Mouse (Mus musculus) hindbrain, postnatal 0 days (tissue): ENCODE measurements around the gene Pak4. TPM values are rescaled to one million over a fixed set of nuclear protein-coding genes. Genes with fewer than 3 reads are reported as not detected.
A peak's percentile ranks its signal among the peaks of the same experiment; 100 is the strongest.

Experiments
- ATAC-seq: fragments of 200-750 bp; cut with Nextera tagmentation; 2 replicates; pipeline ENCODE4 v1.8.0; 2017; ENCODE audit warnings: mild to moderate bottlenecking, moderate TSS enrichment, moderate library complexity
- DNase-seq: peaks from one replicate; pipeline ENCODE4 v3.0.0-alpha.2; 2015; ENCODE audit warnings: low spot score
- H3K27ac ChIP-seq: fragments of 300-500 bp; sonication (generic); 2 replicates; pipeline ENCODE4 v1.5.1; 2014; ENCODE audit warnings: mild to moderate bottlenecking
- H3K27me3 ChIP-seq: fragments of 300-500 bp; sonication (generic); 2 replicates; pipeline ENCODE4 v1.6.1; 2014; ENCODE audit warnings: low read length, mixed read lengths; ENCODE audit not compliant: insufficient read depth
- H3K36me3 ChIP-seq: fragments of 300-500 bp; sonication (generic); 2 replicates; pipeline ENCODE4 v1.6.1; 2014; ENCODE audit warnings: low read length, mixed read lengths; ENCODE audit not compliant: insufficient read depth
- H3K4me1 ChIP-seq: fragments of 300-500 bp; sonication (generic); 2 replicates; pipeline ENCODE4 v1.6.1; 2014; ENCODE audit warnings: antibody characterized with exemption, low read length, mixed read lengths; ENCODE audit not compliant: insufficient read depth
- H3K4me2 ChIP-seq: fragments of 300-500 bp; sonication (generic); 2 replicates; pipeline ENCODE4 v1.6.1; 2014; ENCODE audit warnings: low read depth, mild to moderate bottlenecking, low read length, moderate library complexity, mixed read lengths
- H3K4me3 ChIP-seq: fragments of 300-500 bp; sonication (generic); 2 replicates; pipeline ENCODE4 v1.5.1; 2014; ENCODE audit warnings: low read length
- H3K9ac ChIP-seq: fragments of 300-500 bp; sonication (generic); replicated peaks from 2 replicates; pipeline ENCODE4 v1.6.1; 2014; ENCODE audit warnings: mild to moderate bottlenecking, low read length, moderate library complexity, mixed read lengths
- H3K9me3 ChIP-seq: fragments of 300-500 bp; sonication (generic); 2 replicates; pipeline ENCODE4 v1.6.1; 2016; ENCODE audit warnings: low read length, mixed read lengths
- CTCF ChIP-seq: IDR thresholded peaks from 2 replicates; pipeline ENCODE4 v1.5.1; 2016; ENCODE audit warnings: antibody characterized with exemption, control low read depth, low read depth
- WGBS: fragments of 180-500 bp; shearing (Covaris S2); extraction: QIAGEN DNeasy Blood & Tissue Kit; methylation state at CpG from one replicate; pipeline ENCODE4 v1.1.7; 2014; 5-methylcytosine and 5-hydroxymethylcytosine counted together
- polyA plus RNA-seq: library from polyadenylated mRNA; unstranded; fragments of >200 nt; fragmentation: Nextera tagmentation; extraction: Ambion mirVana; gene quantifications from 2 replicates; pipeline ENCODE4 v1.2.1, GENCODE M21; 2015
- total RNA-seq: library from RNA; depleted of rRNA; stranded (reverse); fragments of >200 nt; gene quantifications from 2 replicates; pipeline ENCODE4 v1.2.3, GENCODE M21; 2014

Gene Pak4
- total and polyA plus RNA-seq, 2 experiments from 2014 or later, result 13.2 to 20.3 TPM

DNA sequence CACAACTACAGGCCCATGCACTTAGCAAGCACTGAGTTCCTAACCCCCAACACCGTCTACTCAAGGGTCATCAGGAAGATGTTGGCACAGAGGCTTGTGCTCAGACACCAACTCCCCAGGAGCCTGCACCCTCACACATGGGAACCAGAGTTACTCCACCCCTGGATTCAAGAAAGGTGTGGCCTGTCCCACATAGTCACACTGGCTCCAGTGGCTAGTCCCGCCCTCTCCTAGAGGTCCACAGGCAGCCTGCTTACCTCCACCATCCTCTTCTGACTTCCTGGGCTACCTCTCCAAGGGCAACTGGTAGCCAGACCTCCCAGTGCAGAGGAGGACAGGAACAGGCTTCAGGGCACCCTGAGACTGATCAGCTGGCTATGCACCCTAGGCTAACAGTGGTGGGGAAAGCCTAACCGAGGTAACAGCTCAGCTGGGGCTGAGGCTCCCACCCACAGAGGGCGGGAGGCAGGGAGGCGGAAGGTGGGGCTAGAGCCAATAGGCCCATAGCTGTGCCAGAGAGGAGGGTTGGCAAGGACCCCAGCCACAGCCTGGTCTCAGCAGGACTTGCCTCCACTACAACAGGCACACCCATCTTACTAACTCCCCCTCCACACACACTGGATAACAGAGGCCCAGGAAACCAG is 21.6 kb downstream of the Pak4 start:
- Histone ChIP-seq H3K36me3 (no peaks in the 10 kb centered on the region), H3K4me2 (no peak overlapping the region), H3K9ac (no peak overlapping the region), H3K27me3 (no peaks in the 10 kb centered on the region), H3K4me3 (no peak overlapping the region), H3K4me1 (peaks cover 14% of the 10 kb centered on the region; the same call in 1 of the 2 replicates), H3K27ac (no peak overlapping the region), H3K9me3 (no peaks in the 10 kb centered on the region)
- WGBS, result 60% methylated on average over 4 of the region's 5 CpGs
- peak; percentile 77 for ATAC-seq
- DNase-seq, result peak; percentile 63
- no peak for TF ChIP-seq CTCF

DNA sequence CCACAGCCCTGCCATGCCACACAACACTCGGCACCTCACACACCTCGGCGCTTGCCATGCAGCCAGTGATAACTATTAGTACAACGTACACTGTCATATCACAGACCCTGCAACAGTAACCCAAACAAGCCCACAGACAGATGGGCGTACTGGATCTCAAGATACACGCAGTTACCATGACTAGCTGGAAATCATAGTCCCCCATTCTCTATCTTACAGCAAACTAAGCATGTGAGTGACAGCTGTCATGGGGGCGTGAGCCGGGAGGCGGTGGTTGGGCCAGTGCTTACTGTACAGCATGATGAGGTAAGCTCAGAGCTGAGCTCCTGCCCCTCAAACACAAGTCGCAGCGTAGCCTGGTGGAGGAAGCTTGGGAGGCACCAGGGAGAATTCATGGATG is 22.4 kb downstream of the Pak4 start:
- no peak for DNase-seq
- Histone ChIP-seq H3K9ac (no peak overlapping the region), H3K27me3 (no peaks in the 10 kb centered on the region), H3K4me2 (no peak overlapping the region), H3K4me1 (peaks cover 20% of the 10 kb centered on the region), H3K9me3 (no peaks in the 10 kb centered on the region), H3K36me3 (no peaks in the 10 kb centered on the region), H3K4me3 (no peak overlapping the region), H3K27ac (no peak overlapping the region)
- no peak for ATAC-seq
- 92% methylated on average over 11 of the region's 11 CpGs for WGBS
- no peak for TF ChIP-seq CTCF

DNA sequence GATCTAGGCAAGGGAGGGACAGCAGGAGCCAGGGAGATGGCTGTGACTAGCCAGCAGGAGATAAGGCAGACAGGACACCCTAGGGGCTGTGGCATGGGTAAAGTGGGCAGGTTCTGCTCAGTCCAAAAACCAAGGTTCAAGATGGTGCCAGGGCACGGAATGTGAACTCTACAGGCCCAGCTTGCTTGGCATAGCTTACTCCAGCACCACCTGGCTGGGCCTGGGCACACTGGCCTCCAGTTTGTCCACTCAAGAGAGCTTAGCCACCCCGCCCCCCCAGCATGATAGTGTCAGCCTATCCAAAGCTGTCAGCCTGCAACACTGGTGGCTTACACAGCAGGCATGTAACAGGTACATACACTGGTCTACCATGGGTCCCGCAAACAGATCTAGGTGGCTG is 24.7 kb downstream of the Pak4 start:
- Histone ChIP-seq H3K4me2 (no peak overlapping the region), H3K4me1 (peaks cover 29% of the 10 kb centered on the region), H3K4me3 (no peak overlapping the region), H3K9me3 (no peaks in the 10 kb centered on the region), H3K27me3 (no peaks in the 10 kb centered on the region), H3K9ac (no peak overlapping the region), H3K27ac (no peak overlapping the region), H3K36me3 (no peaks in the 10 kb centered on the region)
- ATAC-seq (no peak), DNase-seq (no peak)
- 92% methylated on average over 3 of the region's 3 CpGs for WGBS
- TF ChIP-seq CTCF, result no peak

DNA sequence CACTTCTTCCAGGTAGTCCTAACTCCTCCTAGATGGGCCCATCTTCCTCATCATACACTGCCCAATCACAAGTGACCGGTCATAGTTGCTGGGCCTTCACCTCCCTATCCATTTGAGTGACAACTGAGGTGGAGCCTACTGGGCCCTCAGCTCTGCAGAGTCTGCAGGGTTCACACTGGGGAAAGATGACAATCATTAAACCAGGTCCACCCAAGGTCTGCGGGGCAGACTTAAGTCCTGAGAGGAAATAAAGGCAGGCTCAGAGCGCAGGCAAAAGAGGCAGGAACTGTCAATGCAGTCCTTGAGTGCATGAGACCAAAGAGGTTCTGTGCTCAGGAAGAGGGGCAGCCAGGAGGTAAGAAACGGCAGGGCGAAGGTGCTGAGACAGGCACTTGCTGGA is 25.3 kb downstream of the Pak4 start:
- Histone ChIP-seq H3K9me3 (no peaks in the 10 kb centered on the region), H3K4me1 (peaks cover 27% of the 10 kb centered on the region), H3K27ac (no peak overlapping the region), H3K4me3 (no peak overlapping the region), H3K27me3 (no peaks in the 10 kb centered on the region), H3K36me3 (peaks cover 3% of the 10 kb centered on the region; the same call in 1 of the 2 replicates), H3K4me2 (no peak overlapping the region), H3K9ac (no peak overlapping the region)
- ATAC-seq (no peak), DNase-seq (no peak)
- WGBS, result 84% methylated on average over 5 of the region's 5 CpGs
- no peak for TF ChIP-seq CTCF

DNA sequence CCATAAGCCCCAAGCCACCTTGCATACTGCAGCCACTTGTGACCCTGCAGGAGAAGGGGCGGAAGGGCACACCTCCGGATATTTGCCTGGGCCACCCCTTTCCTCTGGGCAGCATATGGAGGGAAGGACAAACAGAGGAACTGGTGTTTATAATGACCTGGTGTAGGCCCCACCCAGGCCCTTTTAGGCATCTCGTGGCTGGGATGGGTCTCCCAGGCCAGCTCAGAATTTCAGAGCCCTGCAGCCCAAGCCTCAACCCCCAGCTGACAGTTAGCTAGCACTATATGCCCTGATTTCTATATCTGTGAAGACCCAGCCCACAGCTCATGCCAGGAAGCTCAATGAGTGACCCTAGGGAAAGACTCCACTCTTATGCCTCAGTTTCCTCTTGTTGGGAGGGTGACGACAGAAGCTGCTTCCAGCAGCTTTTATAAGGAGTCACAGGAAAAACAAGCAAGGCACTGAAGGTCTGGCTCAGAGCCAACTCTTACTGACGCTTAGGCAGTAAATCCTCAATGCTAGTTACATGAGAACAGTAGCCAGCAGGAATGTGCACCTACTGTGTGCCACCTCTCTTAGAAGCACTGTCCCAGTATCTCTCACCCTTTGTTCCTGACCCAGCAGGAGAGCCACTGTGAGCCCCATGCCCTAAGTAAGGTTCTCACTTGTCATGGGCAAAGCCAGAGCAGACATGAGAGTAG is 26.9 kb downstream of the Pak4 start:
- ATAC-seq (no peak), DNase-seq (peak; percentile 65)
- 39% methylated on average over 5 of the region's 5 CpGs for whole genome bisulfite sequencing
- peaks cover 15% of the 10 kb centered on the region for H3K4me1 ChIP-seq
- peaks cover 11% of the 10 kb centered on the region for H3K36me3 ChIP-seq
- H3K9me3 ChIP-seq, result no peaks in the 10 kb centered on the region
- H3K4me3 ChIP-seq, result no peak overlapping the region
- H3K27ac ChIP-seq, result peak overlapping the region; percentile 56; the same call in 1 of the 2 replicates
- H3K27me3 ChIP-seq, result no peaks in the 10 kb centered on the region
- H3K9ac ChIP-seq, result no peak overlapping the region
- TF ChIP-seq CTCF, result no peak
- H3K4me2 ChIP-seq, result no peak overlapping the region

DNA sequence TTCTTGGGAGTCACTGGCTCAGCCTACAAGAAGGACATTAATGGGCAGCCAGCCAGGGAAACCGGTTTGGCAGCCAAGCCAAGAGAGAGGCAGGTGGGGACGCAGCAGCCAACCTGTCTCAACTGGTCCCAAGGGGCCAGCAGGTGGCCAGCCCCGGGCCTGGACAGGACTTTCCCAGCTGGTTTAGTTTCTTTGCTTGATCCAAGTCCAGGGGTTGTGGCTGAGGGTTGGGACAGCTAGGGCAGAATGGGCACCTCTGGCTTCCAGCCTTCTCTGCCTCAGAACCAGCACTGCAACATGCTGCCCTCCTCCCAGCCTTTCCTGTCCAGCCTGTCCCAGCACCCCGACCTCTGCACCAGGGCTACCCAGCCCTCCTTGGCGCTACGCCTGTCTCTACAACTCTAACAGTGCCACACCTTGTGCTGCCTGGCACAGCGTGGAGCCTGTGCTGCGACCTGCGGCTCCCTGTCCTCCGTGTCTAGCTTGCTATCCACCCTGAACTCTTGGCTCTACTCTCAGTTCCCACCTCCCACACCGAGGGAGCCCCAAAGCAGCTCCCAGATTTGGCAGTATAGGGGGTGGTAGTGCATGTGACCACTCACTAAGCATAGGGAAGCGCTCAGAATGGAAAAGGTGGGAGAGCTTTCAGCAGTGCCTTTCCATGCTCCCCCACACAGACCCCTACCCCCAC is 27.5 kb downstream of the Pak4 start:
- TF ChIP-seq CTCF, result no peak
- WGBS, result 51% methylated on average over 12 of the region's 12 CpGs
- Histone ChIP-seq H3K36me3 (peaks cover 11% of the 10 kb centered on the region), H3K4me2 (no peak overlapping the region), H3K9me3 (no peaks in the 10 kb centered on the region), H3K27me3 (no peaks in the 10 kb centered on the region), H3K27ac (peak overlapping the region; percentile 56), H3K4me1 (peaks cover 14% of the 10 kb centered on the region), H3K9ac (0 out of 2 replicates have a peak overlapping the region, but pooled peaks have one; percentile 13), H3K4me3 (no peak overlapping the region)
- ATAC-seq (no peak), DNase-seq (peak; percentile 61)

DNA sequence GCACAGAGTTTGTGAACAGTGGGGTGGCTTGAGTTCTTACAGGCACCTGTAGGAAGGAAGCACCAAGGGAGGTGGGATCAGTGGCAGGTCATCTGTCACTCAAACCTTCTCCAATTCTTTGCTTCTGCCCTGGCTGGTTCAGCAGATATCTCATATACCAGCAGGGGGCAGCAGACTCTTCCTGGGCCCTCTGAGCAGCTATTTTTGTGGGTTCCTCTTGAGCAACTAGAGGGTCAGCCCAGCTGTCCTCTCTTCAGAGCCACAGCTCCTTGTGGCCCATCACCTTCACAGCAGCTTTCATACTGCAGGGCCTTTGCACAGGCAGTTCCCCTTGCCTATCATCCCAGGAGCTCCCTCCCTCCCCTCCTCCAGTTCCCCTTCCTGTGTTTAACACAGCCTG is 29.7 kb downstream of the Pak4 start:
- Histone ChIP-seq H3K27me3 (no peaks in the 10 kb centered on the region), H3K4me1 (peaks cover 14% of the 10 kb centered on the region), H3K9ac (no peak overlapping the region), H3K4me2 (no peak overlapping the region), H3K9me3 (no peaks in the 10 kb centered on the region), H3K4me3 (no peak overlapping the region), H3K27ac (no peak overlapping the region), H3K36me3 (peaks cover 19% of the 10 kb centered on the region)
- peak; percentile 82 for TF ChIP-seq CTCF
- ATAC-seq, result no peak
- DNase-seq, result peak; percentile 72
